Mouse (Mus musculus) cerebellum, postnatal 4 days (tissue): ENCODE measurements at regions not wholly inside any gene's neighbourhood (a gene's known extent, or its start where the extent isn't known, plus 50 kb on each side); places are given as distances from the start of the nearest gene placed in this dataset.

Experiments used
- DNase-seq, 2 experiments: peaks; one replicate each; pipeline ENCODE4 v3.0.0; 2022; ENCODE audit warnings: low spot score in 2 of 2, mixed read lengths in 1 of 2

- DNase-seq: no peak
These were observed 141.6 kb upstream of the Reg3b start for GRCm38 (mm10) chr6:78228883-78229282.

- no peak for DNase-seq
These were observed 126.1 kb upstream of the Reg3b start for GRCm38 (mm10) chr6:78244404-78244803.

DNA sequence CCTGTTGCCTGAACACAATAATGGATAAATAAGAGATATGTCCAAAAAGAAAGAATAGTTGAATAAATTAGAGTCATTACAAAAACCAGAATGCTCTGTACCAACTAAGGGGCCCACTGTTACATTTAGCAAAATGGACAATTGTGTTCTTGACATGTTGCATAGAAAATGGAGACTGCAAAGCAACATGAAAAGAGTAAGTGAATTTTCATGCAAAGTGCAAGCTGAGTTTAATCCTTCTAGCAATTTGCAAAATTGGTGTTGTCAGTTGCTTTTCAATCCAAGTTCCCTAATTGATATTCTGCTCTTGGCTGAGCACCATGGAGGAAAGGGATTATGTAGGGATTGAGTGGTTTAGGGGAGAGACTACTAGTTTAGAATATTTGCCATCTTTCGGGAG is 125.4 kb upstream of the Reg3b start:
- DNase-seq: no peak

DNA sequence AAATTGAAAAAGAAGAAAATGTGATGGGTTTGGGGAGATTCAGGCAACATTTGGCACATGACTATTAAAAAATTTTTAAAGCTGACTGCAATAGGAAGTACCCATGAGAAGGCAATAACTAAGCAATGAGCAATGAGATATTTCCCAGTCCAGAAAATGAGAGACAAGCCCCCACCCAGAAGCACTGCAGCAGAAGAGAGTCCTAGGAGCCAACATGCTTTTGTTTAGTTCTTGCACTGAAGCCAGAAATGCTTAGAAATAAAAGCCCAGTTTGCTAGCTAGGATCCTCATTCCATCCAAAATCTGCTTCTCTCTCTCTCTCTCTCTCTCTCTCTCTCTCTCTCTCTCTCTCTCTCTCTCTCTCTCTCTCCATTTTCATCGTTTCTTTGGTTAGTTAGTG is 120.4 kb upstream of the Reg3b start:
- no peak for DNase-seq

DNA sequence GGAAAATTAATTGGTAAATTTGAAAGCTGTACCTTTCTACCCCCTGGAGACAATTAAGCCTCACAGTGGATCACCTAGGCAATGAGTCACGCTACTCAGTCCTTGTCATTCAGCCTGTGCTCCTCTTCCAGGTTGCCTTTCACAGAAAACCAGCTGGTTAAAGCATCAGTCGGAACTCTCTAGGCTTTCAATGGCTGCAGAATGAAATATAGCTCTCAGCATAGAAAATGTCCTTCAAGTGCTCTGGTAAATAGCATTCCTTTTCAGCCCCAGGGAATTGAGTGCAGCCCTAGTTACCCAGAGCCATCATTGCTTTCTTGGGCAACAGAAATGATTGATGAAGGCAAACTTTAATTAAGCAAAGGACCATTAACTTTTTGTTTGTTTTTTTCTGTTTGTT is 119.9 kb upstream of the Reg3b start:
- no peak for DNase-seq

- DNase-seq: no peak
These were observed 98.4 kb upstream of the Reg3b start for GRCm38 (mm10) chr6:78271879-78272546.

GRCm38 (mm10) chr6:78277993-78278715 is 92.3 kb upstream of the Reg3b start:
- no peak for DNase-seq

DNA sequence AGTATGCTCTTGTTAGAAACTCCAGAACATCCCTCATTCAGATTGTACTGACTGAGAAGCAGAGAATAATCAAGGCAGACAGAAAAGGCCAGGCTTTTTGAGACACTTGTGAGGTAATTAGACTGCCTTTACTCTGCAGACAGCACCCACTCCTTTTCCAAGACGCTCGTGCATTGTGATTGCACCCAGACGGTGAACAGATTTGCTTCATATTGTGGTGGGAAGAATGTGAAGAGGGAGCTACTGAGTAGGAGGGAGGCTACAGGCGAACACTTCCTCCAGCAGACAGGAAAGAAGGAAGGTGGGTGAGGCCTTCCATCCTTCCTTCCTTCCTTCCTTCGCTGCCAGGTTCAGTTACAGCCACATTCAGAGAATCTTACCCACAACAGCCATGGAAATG is 89.9 kb upstream of the Reg3b start:
- DNase-seq: no peak

GRCm38 (mm10) chr6:78294647-78295046 is 75.8 kb upstream of the Reg3b start:
- DNase-seq: no peak

GRCm38 (mm10) chr6:78303187-78303740 is 67.2 kb upstream of the Reg3b start:
- peak in 1 of 2 experiments; percentile 53 for DNase-seq
